Mouse (Mus musculus): Measurements from ENCODE around the gene Nipbl.

DNA sequence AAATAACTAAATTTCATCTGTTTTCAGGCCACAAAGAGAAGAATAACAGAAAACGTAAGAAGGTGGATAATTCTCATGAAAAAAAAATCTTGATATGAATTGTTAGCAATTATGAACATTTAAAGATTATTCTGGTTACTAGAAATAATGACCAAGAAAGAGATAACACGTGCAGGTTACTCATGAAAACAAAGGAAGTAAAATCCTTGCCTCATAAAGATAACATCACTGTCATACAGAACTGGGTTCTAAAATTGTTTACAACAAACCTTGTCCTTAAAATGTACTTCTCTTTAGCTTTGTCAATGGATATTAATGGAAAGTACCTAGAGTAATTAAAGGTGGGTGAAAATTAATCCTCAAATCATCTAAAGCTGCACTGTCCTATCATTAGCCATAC is 37.2 kb downstream of the Nipbl start:
- TF ChIP-seq CTCF (IDR thresholded peaks at IDR 0.05; ENCODE audit: low read depth, low read length) (no peak), POLR2A (IDR thresholded peaks at IDR 0.05; ENCODE audit: borderline replicate concordance, low read depth, low read length) (no peak)
